Mouse (Mus musculus) erythroblast, embryonic 14.5 days (primary cell): ENCODE results near the gene Eed.

Source experiments
- GATA1 ChIP-seq: IDR thresholded peaks from 2 replicates; pipeline ENCODE4 v1.6.1; 2012; ENCODE audit warnings: low read length, inconsistent platforms, mixed read lengths
- TAL1 ChIP-seq: IDR thresholded peaks from 3 replicates; pipeline ENCODE4 v1.6.1; 2012; ENCODE audit warnings: low read length, inconsistent platforms, mixed read lengths

DNA sequence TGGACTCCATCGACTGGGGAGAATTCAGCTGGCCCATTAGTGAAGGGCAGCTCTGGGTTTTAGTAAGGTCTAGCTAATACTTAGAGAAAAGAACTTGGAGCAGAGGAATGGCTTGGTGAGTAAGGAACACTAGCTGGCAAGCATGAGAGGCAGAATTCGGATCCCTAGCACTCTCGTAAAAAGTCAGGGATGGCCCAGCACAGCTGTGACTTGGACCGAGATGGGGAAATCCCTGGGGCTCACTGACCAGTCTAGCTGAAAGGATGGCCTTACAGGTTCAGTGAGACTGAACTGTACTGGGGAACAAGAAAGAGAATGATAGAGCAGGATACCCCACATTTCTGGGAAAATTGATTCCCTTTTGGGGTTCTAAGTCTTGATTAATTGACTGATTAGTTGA, 71.1 kb downstream of the Eed start:
- TF ChIP-seq GATA1, result no peak
- TF ChIP-seq TAL1, result no peak
